Mouse (Mus musculus) embryo, embryonic 10.5 days (tissue): ENCODE results near the gene Tceal3.
A peak's percentile ranks its signal among the peaks of the same experiment; 100 is the strongest.
"Not testable (repeated sequence)": the region's sequence is repeated elsewhere in the genome, so short reads cannot be mapped to it uniquely, and the experiment has no call there.

Experiments
- DNase-seq: peaks from one replicate; pipeline ENCODE4 v3.0.0-alpha.2; 2015; ENCODE audit warnings: low spot score

Gene Tceal3

GRCm38 (mm10) chrX:136590199-136590896 lies at the start of gene Tceal3:
Gene Tceal3, plus strand, starts transcription at chrX:136590842.
- peak; percentile 80 for DNase-seq

- DNase-seq = not testable (repeated sequence)
Measured at GRCm38 (mm10) chrX:136543956-136544355, 46.7 kb upstream of the Tceal3 start, which contains the start of gene Kir3dl2. Gene Kir3dl2, minus strand, starts transcription at chrX:136544056.

GRCm38 (mm10) chrX:136569094-136569493 lies 21.5 kb upstream of the Tceal3 start:
- DNase-seq = not testable (repeated sequence)

- DNase-seq = no peak
Measured at GRCm38 (mm10) chrX:136584617-136585016, 6.0 kb upstream of the Tceal3 start.

- DNase-seq = no peak
Measured at GRCm38 (mm10) chrX:136590897-136591257, 235 bp downstream of the Tceal3 start.

GRCm38 (mm10) chrX:136599416-136599815 lies 8.8 kb downstream of the Tceal3 start:
- DNase-seq = peak; percentile 67

GRCm38 (mm10) chrX:136606951-136607350 lies 16.3 kb downstream of the Tceal3 start:
- no peak for DNase-seq

- peak; percentile 7 for DNase-seq
Measured at GRCm38 (mm10) chrX:136607395-136607794, 16.8 kb downstream of the Tceal3 start.

- no peak for DNase-seq
Measured at GRCm38 (mm10) chrX:136611346-136611745, 20.7 kb downstream of the Tceal3 start.

GRCm38 (mm10) chrX:136615889-136616288 lies 25.2 kb downstream of the Tceal3 start:
- DNase-seq = not testable (repeated sequence)

GRCm38 (mm10) chrX:136624905-136625569 lies 34.4 kb downstream of the Tceal3 start:
- peak; percentile 53 for DNase-seq

- no peak for DNase-seq
Measured at GRCm38 (mm10) chrX:136625959-136626358, 35.3 kb downstream of the Tceal3 start.

- DNase-seq = no peak
Measured at GRCm38 (mm10) chrX:136635116-136635515, 44.5 kb downstream of the Tceal3 start.

- DNase-seq = peak; percentile 28
Measured at GRCm38 (mm10) chrX:136639754-136640153, 49.1 kb downstream of the Tceal3 start.

GRCm38 (mm10) chrX:136645857-136646256 lies 55.2 kb downstream of the Tceal3 start:
- DNase-seq = not testable (repeated sequence)

- peak; percentile 6 for DNase-seq
Measured at GRCm38 (mm10) chrX:136666281-136666706, 75.7 kb downstream of the Tceal3 start.

- DNase-seq = peak; percentile 35
Measured at GRCm38 (mm10) chrX:136666762-136667464, 76.3 kb downstream of the Tceal3 start.

GRCm38 (mm10) chrX:136668794-136669193 lies 78.2 kb downstream of the Tceal3 start:
- DNase-seq = no peak

- DNase-seq = no peak
Measured at GRCm38 (mm10) chrX:136680989-136681388, 90.3 kb downstream of the Tceal3 start.

GRCm38 (mm10) chrX:136691606-136692293 lies 101.1 kb downstream of the Tceal3 start:
- not testable (repeated sequence) for DNase-seq

- no peak for DNase-seq
Measured at GRCm38 (mm10) chrX:136692294-136692675, 101.6 kb downstream of the Tceal3 start.

GRCm38 (mm10) chrX:136693196-136693595 lies 102.6 kb downstream of the Tceal3 start:
- no peak for DNase-seq
